Mouse (Mus musculus) myocyte (in vitro differentiated cells): Measurements from ENCODE around the gene Trip12. TPM values are rescaled to one million over a fixed set of nuclear protein-coding genes. Genes with fewer than 3 reads are reported as not detected.

Source experiments
- H3K27me3 ChIP-seq: one replicate; pipeline ENCODE4 v1.6.1; 2011; ENCODE audit not compliant: control insufficient read depth, insufficient read depth, insufficient read length
- H3K36me3 ChIP-seq: one replicate; pipeline ENCODE4 v1.6.1; 2011; ENCODE audit not compliant: control insufficient read depth, insufficient read depth
- H3K4me2 ChIP-seq: one replicate; pipeline ENCODE4 v1.6.1; 2011; ENCODE audit warnings: low read depth, control low read depth
- H3K4me3 ChIP-seq: one replicate; pipeline ENCODE4 v1.5.1; 2011; ENCODE audit warnings: mild to moderate bottlenecking, control low read depth, moderate library complexity
- H3K79me2 ChIP-seq: one replicate; pipeline ENCODE4 v1.6.1; 2011; ENCODE audit not compliant: control insufficient read depth, insufficient read depth
- H3ac ChIP-seq: one replicate; pipeline ENCODE4 v1.6.1; 2011; ENCODE audit not compliant: control insufficient read depth, insufficient read length
- CEBPB ChIP-seq: IDR thresholded peaks from 2 replicates; pipeline ENCODE4 v1.6.1; 2011; ENCODE audit warnings: mild to moderate bottlenecking, moderate library complexity; ENCODE audit not compliant: poor library complexity, insufficient read depth, severe bottlenecking
- E2F4 ChIP-seq: IDR thresholded peaks from one replicate; pipeline ENCODE4 v1.6.1; 2011; ENCODE audit warnings: mild to moderate bottlenecking, control low read depth, moderate library complexity; ENCODE audit not compliant: insufficient read depth
- MAX ChIP-seq: IDR thresholded peaks from one replicate; pipeline ENCODE4 v1.6.1; 2011; ENCODE audit warnings: low read depth, mild to moderate bottlenecking, control low read depth
- MYOD1 ChIP-seq, 3 experiments: IDR thresholded peaks; one replicate each; pipeline ENCODE4 v1.6.1; 2011; ENCODE audit warnings: control low read depth in 2 of 3, low read depth in 2 of 3, mild to moderate bottlenecking in 2 of 3, moderate library complexity in 1 of 3; ENCODE audit not compliant: insufficient read length in 2 of 3, control insufficient read depth in 1 of 3
- MYOG ChIP-seq, 3 experiments: IDR thresholded peaks; one replicate each; pipeline ENCODE4 v1.6.1; 2011; ENCODE audit warnings: control low read depth in 2 of 3, low read depth in 2 of 3, mild to moderate bottlenecking in 2 of 3; ENCODE audit not compliant: insufficient read length in 2 of 3, control insufficient read depth in 1 of 3, insufficient read depth in 1 of 3
- POLR2A ChIP-seq: IDR thresholded peaks from one replicate; pipeline ENCODE4 v1.6.1; 2011; ENCODE audit warnings: low read depth, mild to moderate bottlenecking, control low read depth, moderate library complexity; ENCODE audit not compliant: insufficient read length
- POLR2AphosphoS2 ChIP-seq: IDR thresholded peaks from one replicate; pipeline ENCODE4 v1.6.1; 2011; ENCODE audit warnings: low read depth, control low read depth; ENCODE audit not compliant: insufficient read length
- REST ChIP-seq: IDR thresholded peaks from one replicate; pipeline ENCODE4 v1.6.1; 2011; ENCODE audit warnings: mild to moderate bottlenecking, control low read depth, moderate library complexity; ENCODE audit not compliant: insufficient read depth, insufficient read length
- SRF ChIP-seq: IDR thresholded peaks from one replicate; pipeline ENCODE4 v1.6.1; 2011; ENCODE audit warnings: low read depth; ENCODE audit not compliant: control insufficient read depth, insufficient read length
- TCF12 ChIP-seq: IDR thresholded peaks from one replicate; pipeline ENCODE4 v1.6.1; 2011; ENCODE audit warnings: mild to moderate bottlenecking, control low read depth; ENCODE audit not compliant: poor library complexity, insufficient read depth, severe bottlenecking
- TCF3 ChIP-seq: IDR thresholded peaks from one replicate; pipeline ENCODE4 v1.6.1; 2011; ENCODE audit warnings: low read depth, control low read depth; ENCODE audit not compliant: insufficient read length
- USF1 ChIP-seq: IDR thresholded peaks from one replicate; pipeline ENCODE4 v1.6.1; 2011; ENCODE audit warnings: low read depth, mild to moderate bottlenecking, control low read depth, moderate library complexity
- polyA plus RNA-seq: library from polyadenylated mRNA; unstranded; fragments of >200 nt; fragmentation: generic; extraction: Trizol; gene quantifications from one replicate; pipeline ENCODE4 v1.2.1, GENCODE M21; 2012; ENCODE audit warnings: missing spikeins

Trip12 gene
- polyA plus RNA-seq, 1 experiment, result 52.6 TPM

DNA sequence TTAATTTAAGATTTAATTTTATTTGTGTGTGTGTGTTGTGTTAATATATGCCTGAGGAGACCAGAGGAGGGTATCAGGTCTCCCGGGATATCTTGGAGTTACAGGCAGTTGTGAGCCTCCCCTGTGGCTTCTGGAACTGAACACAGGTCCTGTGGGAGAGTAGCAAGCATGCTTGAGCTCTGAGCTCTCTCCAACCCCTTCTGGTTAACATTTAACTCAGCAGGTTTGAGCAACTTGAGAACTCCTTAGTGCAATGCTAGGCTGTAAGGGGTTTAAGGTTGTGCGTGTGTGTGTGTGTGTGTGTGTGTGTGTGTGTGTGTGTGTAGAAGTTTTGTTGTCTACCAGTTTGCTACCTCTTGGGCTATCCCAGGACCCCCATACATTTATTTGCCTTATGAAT lies 37.3 kb upstream of the Trip12 start:
- no peaks in the 10 kb centered on the region for H3K36me3 ChIP-seq
- TF ChIP-seq SRF (no peak), TCF3 (no peak), E2F4 (no peak), MYOG (IDR thresholded peaks at IDR 0.05; ENCODE audit: control insufficient read depth in 1 of 3, insufficient read depth in 1 of 3, insufficient read length in 2 of 3, low read depth in 2 of 3) (no peak), USF1 (no peak), REST (no peak), TCF12 (no peak), CEBPB (no peak), POLR2A (no peak), MAX (no peak), MYOD1 (IDR thresholded peaks at IDR 0.05; ENCODE audit: control insufficient read depth in 1 of 3, insufficient read length in 2 of 3, low read depth in 2 of 3) (no peak), POLR2AphosphoS2 (no peak)
- H3K79me2 ChIP-seq, result no peaks in the 10 kb centered on the region
- H3K4me3 ChIP-seq, result no peak overlapping the region
- H3K27me3 ChIP-seq, result no peaks in the 10 kb centered on the region
- no peak overlapping the region for H3K4me2 ChIP-seq
- H3ac ChIP-seq, result no peak overlapping the region

DNA sequence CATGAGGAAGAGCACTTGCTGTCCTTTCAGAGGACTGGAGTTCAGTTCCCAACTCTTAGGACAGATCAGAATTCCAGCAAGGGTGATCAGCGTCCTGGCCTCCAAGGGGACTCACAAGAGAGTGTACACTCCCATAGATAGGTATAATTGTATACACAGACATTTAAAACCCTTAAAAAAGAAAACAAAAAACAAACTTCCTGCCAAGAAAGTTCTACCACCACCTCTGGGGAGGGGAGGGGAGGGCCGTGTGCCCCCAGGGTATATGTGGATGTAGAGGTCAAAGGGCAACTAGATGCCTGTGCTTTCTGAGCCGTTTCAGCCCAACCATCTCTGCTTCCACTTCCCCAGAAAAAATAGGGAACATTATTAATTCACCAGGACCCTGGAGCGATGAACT lies 32.6 kb upstream of the Trip12 start:
- no peaks in the 10 kb centered on the region for H3K36me3 ChIP-seq
- no peaks in the 10 kb centered on the region for H3K27me3 ChIP-seq
- TF ChIP-seq POLR2AphosphoS2 (no peak), TCF12 (no peak), POLR2A (no peak), REST (no peak), TCF3 (no peak), SRF (no peak), USF1 (no peak), MYOD1 (IDR thresholded peaks at IDR 0.05; ENCODE audit: control insufficient read depth in 1 of 3, insufficient read length in 2 of 3, low read depth in 2 of 3) (no peak), MYOG (IDR thresholded peaks at IDR 0.05; ENCODE audit: control insufficient read depth in 1 of 3, insufficient read depth in 1 of 3, insufficient read length in 2 of 3, low read depth in 2 of 3) (no peak), E2F4 (no peak), CEBPB (no peak)
- no peak overlapping the region for H3K4me3 ChIP-seq
- H3ac ChIP-seq, result no peak overlapping the region
- no peak overlapping the region for H3K4me2 ChIP-seq
- H3K79me2 ChIP-seq, result no peaks in the 10 kb centered on the region

DNA sequence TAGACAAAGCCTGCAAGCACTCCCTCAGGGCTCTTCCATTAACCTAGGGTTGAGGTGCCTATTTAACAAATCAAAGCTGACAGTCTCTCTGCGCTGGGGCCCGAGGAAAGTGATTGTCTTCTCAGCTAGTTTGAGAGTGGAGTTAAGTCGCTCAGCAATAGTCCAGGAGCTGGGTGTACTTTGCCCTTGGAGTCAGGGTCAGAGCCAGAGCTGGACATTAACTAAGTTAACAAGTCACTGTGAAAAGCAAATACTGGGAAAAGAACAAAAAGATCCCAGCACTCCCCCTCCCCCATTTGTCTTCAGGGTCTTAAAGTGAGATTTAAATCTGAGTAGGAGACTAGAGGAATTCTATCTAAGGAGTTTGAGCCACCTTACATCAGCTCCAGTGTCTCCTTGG lies 31.8 kb upstream of the Trip12 start:
- Histone ChIP-seq H3ac (no peak overlapping the region), H3K79me2 (no peaks in the 10 kb centered on the region), H3K4me3 (no peak overlapping the region), H3K4me2 (no peak overlapping the region), H3K36me3 (no peaks in the 10 kb centered on the region), H3K27me3 (no peaks in the 10 kb centered on the region)
- no peak for TF ChIP-seq TCF3
- no peak for TF ChIP-seq CEBPB
- TF ChIP-seq POLR2A, result no peak
- TF ChIP-seq MAX, result no peak
- no peak for TF ChIP-seq E2F4
- no peak for TF ChIP-seq TCF12
- TF ChIP-seq SRF, result no peak
- no peak for TF ChIP-seq USF1
- no peak for TF ChIP-seq POLR2AphosphoS2
- no peak for TF ChIP-seq MYOG (IDR thresholded peaks at IDR 0.05; ENCODE audit: control insufficient read depth in 1 of 3, insufficient read depth in 1 of 3, insufficient read length in 2 of 3, low read depth in 2 of 3)
- TF ChIP-seq MYOD1 (IDR thresholded peaks at IDR 0.05; ENCODE audit: control insufficient read depth in 1 of 3, insufficient read length in 2 of 3, low read depth in 2 of 3), result no peak
- no peak for TF ChIP-seq REST

DNA sequence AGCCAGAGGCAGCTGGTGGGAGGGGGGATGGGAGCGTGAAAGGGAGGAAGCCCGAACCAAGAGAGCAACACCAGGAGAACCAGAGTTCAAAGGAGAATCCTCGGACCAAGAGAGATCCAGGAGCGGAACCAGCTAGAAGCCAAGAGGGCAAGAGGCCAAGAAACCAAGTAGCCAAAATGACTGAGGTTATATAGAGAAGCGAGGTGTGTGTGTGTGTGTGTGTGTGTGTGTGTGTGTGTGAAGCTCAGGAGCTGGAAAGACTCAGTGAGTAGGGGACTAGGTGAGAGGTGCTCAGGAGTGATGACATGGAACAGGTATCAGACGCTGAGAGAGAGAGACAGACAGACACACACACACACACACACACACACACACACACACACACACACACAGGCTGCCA lies 30.8 kb upstream of the Trip12 start:
- H3ac ChIP-seq, result no peak overlapping the region

DNA sequence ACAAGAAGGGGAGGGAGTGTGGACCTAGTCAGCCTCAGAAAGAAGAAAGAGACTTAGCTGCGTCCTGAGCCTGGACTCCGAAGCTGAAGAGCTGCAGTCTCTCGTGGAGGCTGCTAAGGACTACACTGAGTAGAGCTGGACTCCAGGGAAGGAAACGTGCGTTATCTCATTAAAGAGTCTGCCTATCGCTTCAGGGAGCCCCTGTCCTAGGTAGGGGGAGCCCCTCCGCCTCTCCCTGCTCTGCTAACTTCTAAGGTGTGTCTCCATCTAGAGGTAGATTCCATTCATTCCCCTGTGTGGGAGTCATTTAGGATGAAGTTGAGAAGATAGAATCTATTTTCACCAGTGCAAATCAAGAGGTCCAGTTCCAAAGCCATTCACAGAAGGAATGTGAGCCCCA lies 29.2 kb upstream of the Trip12 start:
- Histone ChIP-seq H3ac (no peak overlapping the region), H3K36me3 (no peaks in the 10 kb centered on the region), H3K27me3 (no peaks in the 10 kb centered on the region), H3K4me2 (no peak overlapping the region), H3K4me3 (no peak overlapping the region), H3K79me2 (no peaks in the 10 kb centered on the region)
- TF ChIP-seq REST, result no peak
- TF ChIP-seq USF1, result no peak
- TF ChIP-seq TCF3, result no peak
- TF ChIP-seq POLR2A, result no peak
- TF ChIP-seq MAX, result no peak
- TF ChIP-seq E2F4, result no peak
- TF ChIP-seq POLR2AphosphoS2, result no peak
- no peak for TF ChIP-seq MYOG (IDR thresholded peaks at IDR 0.05; ENCODE audit: control insufficient read depth in 1 of 3, insufficient read depth in 1 of 3, insufficient read length in 2 of 3, low read depth in 2 of 3)
- TF ChIP-seq CEBPB, result no peak
- TF ChIP-seq TCF12, result no peak
- no peak for TF ChIP-seq MYOD1 (IDR thresholded peaks at IDR 0.05; ENCODE audit: control insufficient read depth in 1 of 3, insufficient read length in 2 of 3, low read depth in 2 of 3)
- TF ChIP-seq SRF, result no peak

More for the DNA sequence above, 30.8 kb upstream of the Trip12 start:
- no peak overlapping the region for H3K4me3 ChIP-seq
- H3K79me2 ChIP-seq, result no peaks in the 10 kb centered on the region
- no peaks in the 10 kb centered on the region for H3K36me3 ChIP-seq
- H3K4me2 ChIP-seq, result no peak overlapping the region
- no peak for TF ChIP-seq MYOD1 (IDR thresholded peaks at IDR 0.05; ENCODE audit: control insufficient read depth in 1 of 3, insufficient read length in 2 of 3, low read depth in 2 of 3)
- TF ChIP-seq E2F4, result no peak
- no peak for TF ChIP-seq POLR2A
- no peak for TF ChIP-seq SRF
- TF ChIP-seq USF1, result no peak
- no peak for TF ChIP-seq TCF3
- TF ChIP-seq MYOG (IDR thresholded peaks at IDR 0.05; ENCODE audit: control insufficient read depth in 1 of 3, insufficient read depth in 1 of 3, insufficient read length in 2 of 3, low read depth in 2 of 3), result no peak
- no peak for TF ChIP-seq MAX
- TF ChIP-seq TCF12, result no peak
- TF ChIP-seq POLR2AphosphoS2, result no peak
- no peak for TF ChIP-seq CEBPB
- TF ChIP-seq REST, result no peak
- no peaks in the 10 kb centered on the region for H3K27me3 ChIP-seq
